Mouse (Mus musculus) Muller cell, postnatal 12 days (primary cell): ENCODE measurements around the gene Baiap3.

ENCODE experiments used
- DNase-seq: peaks from one replicate; pipeline ENCODE4 v3.0.0-alpha.2; 2015; ENCODE audit errors: inconsistent ontology term

Gene Baiap3

DNA sequence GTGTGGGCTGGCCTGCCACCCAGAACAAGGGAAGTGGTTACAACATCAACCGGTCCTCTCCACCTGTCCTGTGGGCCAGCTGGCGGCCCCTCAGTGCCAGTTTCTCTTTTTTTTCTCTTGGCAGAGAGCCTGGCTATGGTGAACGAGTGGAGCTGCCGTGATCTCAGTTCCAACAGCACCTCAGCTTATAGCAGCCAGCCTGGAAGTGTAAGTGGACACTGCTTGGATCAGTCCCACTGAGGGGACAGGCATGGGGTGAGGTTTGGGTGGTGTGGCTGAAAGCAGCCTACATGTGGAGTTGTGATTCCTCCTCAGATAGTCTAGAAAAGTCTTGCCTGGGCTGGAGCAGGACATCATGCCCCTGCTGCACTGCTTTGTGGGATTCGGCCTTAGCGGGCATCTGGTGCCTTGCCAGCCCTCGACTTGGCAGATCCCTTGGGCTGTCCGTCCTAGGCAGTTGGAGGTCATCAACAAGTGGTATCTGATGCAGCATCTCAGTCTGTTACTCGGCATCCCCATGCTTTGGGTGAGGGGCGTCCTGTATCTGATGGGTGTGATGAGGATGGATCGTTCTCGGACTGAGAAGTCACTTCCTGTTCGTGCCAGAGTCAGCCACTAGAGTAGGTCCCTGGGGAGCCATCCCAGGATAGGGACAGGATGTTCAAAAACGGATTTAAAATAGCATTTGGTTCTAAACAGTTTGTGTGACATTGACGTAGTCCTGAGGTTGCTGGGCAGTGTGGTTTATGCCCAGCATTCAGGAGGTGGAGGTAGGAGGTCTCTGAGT lies 45.3 kb downstream of the Baiap3 start:
- no peak for DNase-seq

DNA sequence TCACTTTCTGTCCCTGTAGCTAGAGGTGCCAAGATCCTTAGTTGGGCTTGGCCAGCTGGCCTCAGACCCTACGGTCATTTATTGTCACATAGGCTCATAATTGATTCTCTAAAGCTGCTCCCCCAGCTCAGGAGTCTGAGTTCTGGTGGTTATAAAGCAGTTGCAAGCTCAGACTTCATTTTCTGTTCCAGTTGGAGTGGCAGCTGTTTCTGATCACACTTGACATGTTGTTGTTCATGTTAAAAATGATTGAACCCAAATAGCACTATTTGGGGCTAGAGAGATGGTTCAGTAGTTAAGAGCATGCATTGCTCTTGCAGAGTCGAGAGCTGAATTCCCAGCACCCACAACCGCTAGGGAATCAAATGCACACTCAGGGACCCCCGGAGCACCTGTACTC lies 46.2 kb downstream of the Baiap3 start:
- DNase-seq: no peak

DNA sequence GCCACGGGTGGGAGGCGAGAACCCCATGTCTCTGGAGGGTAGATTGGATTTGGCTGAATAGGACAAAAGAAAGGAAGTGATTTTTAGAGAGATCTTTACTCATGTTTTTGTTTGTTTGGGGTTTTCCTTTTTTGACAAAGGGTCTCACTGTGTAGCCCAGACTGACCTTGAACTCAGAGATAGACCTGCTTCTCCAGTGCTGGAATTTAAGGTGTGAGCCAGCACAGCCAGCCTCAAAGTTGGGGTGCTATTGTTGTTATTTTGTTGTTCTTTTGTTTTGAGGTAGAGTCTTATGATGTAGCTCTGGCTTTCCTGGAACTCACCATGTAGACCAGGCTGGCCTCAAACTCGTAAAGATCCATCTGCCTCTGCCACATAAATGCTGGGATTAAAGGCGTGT lies 53.8 kb downstream of the Baiap3 start:
- no peak for DNase-seq
